Mouse (Mus musculus) kidney, adult 9 months (tissue): Measurements from ENCODE around the gene Dusp1.

Source experiments
- DNase-seq: peaks from one replicate; pipeline ENCODE4 v3.0.0; 2022

The Dusp1 gene

DNA sequence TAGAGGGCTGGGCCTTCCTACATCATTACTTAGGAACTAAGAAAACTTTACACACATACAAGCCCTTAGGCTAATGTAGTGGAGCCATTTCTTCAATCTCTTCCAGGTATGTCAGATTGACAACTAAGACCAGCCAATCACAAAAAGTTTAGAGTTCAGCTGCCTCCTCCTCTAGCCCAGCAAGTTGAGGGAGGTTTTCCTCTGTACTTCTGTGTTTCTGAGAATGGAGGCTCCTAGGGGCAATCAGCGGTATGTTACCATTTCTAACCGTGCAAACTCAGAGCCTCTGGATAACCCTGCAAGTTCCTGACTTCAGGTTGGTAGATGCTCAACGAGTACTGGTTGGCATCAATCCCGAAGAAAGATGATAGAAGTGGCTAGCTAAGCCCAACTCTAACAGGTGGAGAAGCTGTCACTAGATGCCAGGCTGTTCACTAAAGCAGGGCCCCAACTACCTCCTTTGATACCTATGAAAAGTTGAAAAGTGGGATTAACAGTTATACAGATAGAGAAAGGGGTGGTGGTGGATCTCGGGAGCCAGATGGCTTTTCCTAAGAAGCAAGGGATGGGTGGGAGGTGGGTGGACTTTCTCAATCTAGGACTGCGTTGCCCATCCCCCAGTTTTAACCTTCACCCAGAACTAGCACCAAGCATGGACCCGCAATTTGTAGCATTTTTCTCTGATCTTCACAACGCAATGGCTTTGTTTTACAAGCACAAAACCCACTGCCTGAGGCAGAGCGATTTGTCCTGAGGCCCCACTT lies 1.2 kb downstream of the Dusp1 start:
- no peak for DNase-seq

DNA sequence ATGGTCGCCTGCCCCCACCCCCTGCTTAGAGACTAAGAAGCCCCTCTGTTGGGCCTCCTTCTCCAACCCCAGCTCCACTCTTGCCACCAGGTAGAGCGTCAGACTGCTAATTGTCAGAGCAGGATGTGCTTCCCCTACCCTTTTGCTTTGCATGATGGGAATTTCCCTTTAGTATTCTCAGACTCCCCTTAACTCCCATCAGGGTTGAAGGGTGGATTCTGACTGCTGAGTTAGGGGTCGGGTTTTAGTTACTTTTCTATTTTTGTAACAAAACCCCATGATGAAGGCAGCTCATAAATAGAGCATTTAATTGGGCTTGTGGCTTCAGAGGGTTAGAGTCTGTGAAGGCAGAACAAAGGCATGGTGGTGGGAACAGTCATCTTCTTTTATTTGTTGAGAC lies 8.9 kb downstream of the Dusp1 start:
- no peak for DNase-seq

DNA sequence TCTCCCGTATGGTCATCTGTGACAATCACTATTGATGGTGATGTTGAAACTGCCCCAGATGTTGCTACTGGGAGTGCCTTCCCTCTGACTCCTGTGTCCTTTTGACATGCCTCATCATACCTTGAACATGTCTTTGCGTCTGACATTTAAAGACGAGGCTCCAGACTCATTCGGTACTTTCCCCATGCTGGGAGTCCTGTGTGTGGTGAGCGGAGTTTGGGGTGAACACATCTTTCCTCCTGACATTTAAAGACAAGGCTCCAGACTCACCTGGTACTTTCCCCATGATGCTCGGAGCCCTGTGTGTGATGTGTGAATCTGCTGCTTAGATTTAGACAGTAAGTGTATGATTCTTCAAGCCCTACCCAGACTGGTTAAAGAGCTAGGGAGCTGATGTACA lies 10.8 kb downstream of the Dusp1 start:
- no peak for DNase-seq

DNA sequence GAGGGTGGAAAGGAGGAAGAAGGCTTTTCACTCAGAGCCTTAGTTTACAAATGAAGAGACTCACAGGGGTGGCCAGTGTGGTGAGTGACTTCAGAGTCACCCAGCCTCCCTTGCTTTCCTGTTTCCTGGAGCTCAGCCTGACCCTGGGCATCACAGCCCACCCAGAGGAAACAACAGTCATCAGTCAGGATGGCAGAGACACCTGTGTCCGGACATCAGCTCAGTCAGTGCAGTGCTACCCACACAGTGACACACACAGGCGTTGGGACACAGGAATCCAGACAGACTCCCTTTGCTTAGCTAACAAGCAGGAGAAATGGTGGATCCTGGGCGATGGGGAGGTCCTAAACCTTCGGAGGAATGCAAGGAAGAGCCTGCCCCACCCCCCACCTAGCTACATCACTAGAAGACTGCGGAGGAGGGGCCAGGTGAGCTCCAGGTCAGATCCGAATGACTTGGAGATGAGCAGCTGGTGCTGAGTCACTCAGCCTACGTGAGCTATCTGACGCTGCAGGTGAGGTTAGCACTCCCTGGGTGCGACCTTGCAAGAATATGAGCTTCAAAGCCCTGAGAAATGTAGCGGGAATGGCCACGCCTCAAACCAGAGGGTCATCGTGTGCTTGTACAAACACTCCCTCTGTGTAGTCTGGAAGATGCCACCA lies 12.6 kb downstream of the Dusp1 start:
- peak; percentile 49 for DNase-seq

DNA sequence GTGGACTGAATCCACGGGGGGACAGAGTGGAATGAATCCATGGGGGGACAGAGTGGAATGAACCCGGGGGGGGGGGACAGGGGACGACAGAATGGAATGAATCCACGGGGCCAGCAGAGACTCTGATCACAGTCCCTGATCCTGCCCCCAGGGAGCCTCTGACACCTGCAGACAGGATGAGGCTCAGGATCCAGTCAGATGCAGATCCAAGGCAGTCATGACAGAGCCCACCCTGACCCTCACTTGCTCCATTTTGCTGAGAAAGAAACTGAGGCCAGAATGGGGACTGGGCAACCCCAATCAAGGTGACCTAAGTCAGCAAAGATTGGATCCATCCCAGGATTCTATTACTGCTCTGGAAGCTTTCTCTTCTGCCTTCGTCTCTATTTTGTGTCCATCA lies 13.4 kb downstream of the Dusp1 start:
- no peak for DNase-seq

DNA sequence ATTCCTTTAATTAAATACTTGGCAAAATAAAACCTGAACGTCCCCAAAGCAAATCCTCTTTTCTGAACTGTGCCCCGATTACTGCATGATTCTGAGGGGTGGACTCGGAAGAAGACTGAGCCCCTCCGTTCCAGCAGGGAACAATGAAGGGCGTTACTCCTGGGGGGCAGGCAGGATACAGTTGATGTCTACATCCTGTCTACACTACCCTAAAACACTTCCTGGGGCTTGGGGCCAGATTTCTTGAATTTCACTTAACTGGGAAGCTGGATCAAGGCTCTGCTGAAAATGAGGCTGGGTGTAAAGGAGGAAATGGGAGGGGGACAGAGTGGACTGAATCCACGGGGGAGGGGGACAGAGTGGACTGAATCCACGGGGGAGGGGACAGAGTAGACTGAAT lies 14.2 kb downstream of the Dusp1 start:
- DNase-seq = peak; percentile 70

DNA sequence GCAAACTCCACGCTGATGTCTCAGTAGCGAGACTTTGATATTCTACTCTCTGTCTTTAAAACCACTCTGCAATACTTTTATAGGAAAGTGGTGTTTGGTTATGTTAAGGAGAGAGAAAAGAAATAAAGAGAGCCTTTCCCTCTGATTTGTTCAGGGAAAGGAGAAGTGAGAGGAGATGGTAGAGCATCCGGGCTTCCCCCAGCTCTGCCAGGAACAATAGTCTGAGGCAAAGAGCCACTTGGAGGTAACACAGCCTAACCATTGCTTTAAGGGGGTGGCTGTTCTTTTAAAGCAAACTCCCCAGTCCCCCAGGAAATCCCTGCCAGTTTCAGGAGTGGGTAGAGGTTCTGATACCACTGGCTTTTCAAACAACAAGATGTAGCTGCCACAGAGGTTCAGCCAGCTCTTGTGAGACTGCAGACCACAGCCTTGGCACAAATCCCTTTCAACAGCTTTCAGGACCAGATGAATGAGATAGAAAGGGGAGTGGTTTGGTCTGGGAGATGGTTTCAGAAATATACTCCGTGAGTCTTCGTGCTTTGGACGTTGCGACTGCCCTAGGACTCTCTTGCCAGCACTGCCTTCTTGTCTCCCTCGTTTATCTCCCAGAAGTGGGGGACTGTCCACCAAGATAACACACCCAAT lies 17.5 kb downstream of the Dusp1 start:
- DNase-seq = no peak

DNA sequence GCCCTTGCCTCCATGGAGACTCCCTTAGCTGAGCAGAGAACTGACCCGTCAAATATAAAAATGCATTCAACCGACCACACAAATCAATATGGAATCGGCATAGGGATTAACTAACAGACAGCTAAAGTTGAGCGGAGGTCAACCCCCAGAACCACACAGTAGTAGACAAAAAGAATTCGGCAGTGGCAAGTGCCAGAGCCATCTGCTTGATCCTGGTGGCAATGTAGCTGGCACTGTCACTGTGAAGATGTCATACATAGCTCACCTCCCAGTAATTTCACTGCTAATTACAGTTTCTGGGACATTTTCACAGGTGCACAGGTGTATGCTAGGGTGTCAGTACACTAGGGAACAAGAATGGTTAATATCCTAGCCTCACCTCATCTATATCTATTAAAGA lies 21.8 kb downstream of the Dusp1 start:
- no peak for DNase-seq

DNA sequence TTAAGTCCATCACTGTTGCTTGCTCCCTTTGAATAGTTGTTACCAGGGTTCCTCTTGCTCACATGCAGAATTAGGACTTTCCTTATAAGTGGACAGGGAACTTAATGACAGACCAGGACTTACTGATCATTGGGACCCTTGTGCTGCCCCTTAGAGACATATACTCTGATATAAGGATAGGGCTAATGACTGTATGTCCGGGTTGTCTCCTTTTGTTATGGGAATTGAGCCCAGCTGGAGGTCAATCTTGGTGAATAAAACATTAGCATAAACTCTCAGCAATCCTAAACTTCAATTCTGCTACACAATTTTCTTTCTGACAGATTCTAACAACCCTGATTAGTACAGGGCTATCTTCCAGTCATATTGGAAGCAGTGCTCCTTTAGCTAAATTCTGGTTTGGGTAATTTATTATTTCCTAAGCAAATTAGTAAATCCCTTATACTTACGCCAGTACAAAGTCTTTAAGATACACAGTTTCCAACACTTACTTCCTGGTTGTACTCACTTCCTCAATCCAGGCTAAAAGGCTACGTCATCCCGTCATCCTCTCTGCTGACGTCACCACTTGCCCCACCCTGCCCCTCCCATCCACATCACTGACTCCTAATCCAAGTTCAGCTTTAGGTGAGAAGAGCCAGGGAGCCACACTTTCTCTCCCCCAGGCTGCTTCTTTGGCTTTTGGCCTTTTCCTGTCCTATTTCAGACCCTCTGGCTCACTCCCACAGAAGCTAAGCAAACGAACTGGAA lies 24.0 kb downstream of the Dusp1 start:
- DNase-seq = no peak

DNA sequence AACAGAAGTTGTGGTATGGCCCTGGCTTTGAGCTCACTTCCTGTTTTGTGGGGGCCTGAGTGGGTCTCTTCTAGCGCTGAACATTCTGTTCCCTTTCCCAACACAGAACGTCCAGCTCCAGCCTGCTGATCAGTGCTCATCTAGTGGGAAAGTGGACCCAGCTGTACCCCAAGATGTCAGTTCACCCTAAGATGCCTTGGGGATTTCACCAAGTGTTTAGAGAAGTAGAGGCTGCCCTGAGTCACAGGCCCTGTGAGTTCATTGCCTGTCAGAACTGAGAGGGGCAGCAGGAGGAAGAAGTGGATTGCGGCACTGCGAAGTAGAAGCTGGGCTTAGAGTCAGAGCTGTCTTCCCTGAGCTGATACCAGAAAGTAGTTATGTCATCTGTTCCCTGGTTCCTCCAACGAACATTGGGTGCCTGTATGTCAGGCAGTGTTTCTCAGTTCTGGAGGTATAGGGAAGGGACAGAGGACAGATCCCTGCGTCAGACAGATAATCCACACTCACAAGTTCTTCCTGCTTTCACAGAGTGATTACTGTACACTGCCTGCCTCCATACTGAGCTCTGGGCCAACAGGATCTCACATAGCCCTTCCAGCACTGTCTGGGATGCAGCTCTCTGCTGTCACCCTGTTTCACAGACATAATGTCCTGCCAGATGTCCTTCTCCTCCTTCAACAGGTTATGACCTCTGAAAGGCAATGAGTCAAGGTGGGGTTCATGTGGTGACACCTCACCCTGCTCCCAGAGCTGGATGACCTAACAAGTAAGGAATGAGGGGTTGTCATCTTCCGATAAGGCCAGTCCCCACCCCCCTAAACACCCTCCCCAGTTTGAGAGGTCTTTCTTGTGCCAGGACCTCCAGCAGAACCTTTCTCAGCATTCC lies 26.4 kb downstream of the Dusp1 start:
- DNase-seq = no peak

DNA sequence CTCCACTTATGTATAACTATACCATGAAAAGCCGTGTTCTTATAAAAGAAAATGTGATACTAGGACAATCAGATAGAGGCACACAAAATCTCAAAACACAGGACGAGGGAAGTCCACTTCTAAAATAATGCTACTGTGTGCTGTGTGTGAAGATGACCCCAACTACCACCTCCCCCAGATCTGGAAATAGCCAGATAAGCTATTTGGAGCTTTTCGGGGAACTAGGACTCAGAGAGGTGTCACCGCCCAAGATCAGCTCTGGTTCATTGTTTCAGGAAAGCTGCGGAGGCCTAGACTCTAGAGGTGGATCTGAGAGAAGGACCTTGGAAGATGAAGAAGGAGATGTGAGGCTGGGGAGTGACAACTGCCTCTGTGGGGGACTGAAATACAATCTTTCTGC lies 27.2 kb downstream of the Dusp1 start:
- no peak for DNase-seq

DNA sequence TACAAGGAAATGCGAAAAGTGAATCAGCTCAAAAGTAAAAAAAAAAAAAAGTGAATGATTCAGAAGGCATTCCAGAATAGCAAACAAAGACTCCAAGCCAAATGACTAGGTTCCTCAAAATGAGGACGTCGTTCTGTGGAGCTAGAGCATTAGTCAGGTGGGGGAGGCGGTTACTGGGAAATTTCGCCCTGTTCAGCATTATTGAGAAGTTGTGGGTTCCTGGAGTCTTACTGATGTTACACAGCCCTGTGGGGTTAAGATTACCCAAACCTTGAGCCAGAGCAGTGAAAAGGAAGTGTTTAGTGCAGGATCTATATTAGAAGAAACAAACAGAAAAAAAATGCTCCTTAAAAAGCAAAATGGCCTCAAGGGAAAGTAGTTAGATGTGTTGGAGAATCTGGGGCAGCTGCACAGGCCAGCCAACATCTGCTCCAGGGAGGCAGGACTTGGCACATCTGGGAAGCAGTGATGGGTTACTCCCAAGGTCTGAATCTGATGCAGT lies 28.0 kb downstream of the Dusp1 start:
- no peak for DNase-seq

DNA sequence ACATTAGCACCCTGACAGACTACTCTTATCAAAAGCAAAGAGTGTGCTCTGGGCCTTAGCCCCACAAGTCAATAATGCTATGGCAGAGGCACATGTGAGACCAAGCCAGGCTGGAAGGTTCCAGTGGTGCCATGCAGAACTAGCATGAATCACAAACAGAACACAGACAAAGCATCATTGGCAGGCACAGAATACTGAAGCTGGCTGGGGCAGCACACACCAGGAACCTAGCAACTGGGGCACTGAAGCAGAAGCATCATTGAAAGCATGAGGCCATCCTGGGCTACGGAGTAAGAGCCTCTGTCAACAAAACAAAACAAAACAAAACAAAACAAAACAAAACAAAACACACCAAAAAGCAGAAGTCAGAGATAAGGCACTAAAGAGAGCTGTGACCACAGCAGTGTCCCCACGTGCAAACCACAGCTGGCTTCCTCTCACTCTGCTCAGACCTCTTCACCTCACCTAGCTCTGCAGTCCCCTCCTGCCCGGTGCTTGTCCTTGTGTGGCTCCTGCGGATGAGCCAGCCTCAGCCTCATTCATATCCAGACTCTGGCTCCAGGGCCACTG lies 29.4 kb downstream of the Dusp1 start:
- DNase-seq = no peak

DNA sequence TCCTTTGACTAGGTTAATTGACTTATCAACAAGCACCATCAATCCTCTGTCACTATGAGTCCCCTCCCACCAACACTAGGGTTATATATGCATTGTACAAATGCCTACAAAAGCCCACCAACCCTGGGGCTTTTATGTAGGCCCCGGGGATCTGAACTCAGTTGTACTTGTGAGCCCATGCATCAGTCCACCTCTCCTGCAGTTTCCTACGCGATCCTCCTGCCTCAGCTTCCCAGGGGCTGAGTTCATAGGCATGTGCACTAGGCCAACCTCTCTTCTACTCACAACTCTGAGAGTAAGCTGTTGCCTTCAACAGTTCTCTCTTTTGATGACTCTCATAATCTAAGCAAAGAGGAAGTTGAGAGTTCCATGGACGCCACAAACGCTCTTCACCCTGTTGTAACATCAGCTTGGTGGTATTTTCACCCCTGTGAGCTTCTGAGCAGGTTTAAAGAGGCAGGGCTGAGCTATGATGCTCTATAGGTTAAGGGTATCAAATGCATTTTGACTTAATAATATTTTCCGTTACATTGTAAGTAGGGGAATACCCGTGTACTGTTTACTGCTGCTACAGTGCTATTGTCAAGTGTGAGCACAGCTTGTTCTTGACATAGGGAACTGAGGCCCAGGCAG lies 30.4 kb downstream of the Dusp1 start:
- no peak for DNase-seq

DNA sequence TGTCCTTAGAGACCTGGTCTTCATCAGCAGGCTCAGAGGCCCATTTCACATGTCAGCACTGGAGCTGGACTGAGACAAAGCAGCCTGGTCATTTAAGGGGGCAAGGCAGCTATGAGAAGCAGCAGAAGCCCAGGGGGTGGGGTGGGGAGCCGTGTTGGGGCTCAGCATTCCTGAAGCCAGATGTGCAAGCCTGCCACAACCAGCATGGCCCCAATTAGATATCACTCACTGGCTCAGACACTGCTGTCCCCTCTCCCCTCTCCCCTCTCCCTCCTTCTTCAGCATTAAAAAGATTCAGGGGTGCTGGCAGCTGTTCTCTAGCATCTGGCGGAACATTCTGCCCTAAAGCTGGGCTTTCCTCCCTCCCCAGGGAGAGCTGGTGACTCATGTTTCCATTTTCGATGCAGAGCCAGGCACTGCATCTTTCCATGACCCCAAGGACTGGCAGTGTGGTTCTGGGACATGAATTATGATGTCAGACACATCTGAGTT lies 31.3 kb downstream of the Dusp1 start:
- no peak for DNase-seq

DNA sequence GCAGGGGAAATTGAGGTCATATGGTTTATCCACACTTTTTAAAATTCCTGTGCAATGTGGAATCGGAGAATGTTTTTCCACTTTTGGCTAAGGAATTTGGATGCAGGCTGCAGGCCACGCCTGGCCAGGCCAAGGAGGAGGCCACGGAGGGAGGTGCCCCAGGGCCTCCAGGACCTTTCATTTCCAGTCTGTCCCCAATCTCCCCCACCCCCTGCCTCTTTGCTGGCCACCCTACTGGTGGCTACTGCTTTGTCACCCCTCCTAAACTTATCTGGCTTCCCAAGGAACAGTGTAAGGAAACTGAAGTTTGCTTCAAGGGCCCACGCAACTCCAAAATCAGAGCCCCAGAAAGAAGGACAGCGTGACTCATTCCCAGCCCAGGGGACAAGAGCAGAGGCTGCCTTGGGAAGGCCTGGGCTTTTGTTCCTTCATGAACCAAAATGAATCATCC lies 32.1 kb downstream of the Dusp1 start:
- DNase-seq = no peak

DNA sequence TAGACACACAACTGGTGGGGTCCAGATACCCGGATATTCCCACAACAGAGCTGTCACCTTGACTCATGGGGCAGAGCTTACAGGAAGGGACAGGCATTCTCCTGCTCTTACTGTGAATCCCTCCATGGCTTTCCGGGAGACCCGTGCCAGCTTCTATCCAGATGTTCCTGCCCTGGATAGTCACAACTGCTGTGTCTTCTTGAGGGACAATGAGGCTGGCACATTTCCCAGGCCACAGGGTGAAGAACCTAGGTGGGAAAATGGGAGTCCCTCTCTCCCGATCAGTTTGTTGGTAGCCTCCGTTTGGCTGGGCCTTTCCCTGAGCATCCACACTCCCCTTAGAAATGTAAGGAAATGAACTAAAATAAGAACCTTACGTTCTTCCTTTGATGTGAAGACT lies 33.2 kb downstream of the Dusp1 start:
- DNase-seq = no peak

DNA sequence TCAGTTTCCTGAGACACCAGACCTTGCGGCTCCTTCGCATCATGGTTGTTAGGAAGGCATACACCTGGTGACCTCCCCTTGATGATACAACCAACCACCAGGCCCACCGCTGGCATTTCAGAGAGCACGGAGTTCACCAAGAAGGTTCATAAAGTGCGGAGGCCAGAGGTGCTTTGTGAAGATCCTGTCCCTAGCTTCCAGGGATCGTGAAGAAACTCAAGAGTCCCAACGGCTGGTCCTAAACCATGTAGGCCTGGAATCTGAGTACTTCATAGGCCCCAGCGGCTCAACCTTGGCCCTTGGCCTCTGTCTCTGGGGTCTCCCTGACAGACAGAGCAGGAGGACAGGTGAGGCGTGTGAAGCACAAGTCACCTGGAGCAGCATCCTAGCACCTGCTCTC lies 34.6 kb downstream of the Dusp1 start:
- no peak for DNase-seq

DNA sequence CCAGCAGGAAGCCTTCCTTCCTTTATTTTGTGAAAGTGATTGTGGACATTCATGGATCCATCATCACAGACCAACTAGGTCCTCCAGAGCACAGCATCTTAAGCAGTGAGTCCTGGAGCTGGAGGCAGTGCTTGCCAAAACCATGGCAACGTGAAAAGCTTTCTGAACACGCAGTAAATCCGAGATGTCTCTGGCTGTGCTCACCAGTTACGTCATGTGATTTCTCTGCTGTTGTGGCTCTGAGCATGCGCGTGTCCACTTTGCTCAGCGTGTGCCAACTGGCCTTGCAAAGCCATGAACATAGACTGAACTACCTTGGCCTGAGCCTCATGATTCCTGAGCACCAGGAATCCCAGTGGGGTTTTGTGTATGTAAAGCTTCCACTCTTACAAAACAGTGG lies 36.6 kb downstream of the Dusp1 start:
- no peak for DNase-seq

DNA sequence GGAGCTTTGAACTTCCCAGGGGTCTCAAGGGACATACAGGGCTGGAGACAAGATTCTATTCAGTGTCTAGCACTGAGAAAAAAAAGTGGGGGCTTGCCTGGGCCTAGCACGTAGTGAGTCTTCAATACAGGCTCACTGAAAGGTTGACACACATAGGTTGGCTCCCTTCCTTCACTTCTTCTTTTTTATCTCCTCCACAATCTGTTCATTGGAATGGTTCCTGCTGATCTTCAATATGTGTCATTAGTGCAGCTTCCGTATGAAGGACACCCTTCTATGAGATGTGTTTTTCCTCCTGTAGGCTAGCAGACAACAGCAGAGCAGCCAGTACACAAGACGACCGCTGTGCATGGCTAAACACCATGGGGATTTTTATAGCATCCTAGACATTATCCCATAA lies 37.1 kb downstream of the Dusp1 start:
- DNase-seq = no peak

DNA sequence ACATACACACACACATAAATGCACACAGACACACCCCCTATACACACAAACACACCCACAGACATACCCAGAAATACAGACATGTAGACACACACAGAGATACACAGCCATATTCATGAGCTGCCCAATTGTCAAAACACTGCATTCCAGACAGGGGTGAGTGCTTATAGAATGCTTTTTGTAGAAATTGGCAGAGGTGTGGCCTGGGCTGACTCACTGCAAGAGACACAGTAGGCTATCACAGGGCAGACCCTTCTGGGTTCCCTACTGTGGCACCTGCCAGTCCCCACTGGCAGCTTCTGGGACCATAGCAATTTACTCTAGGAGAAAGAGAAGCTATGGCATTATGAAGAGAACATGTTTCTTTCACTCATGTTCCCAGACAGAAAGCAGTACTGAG lies 37.6 kb downstream of the Dusp1 start:
- DNase-seq = no peak
